Mouse (Mus musculus) lung, embryonic 16.5 days (tissue): ENCODE measurements around the gene Insl6. TPM values are rescaled to one million over a fixed set of nuclear protein-coding genes. Genes with fewer than 3 reads are reported as not detected.
A peak's percentile ranks its signal among the peaks of the same experiment; 100 is the strongest.

ENCODE experiments used
- ATAC-seq: fragments of 200-750 bp; cut with Nextera tagmentation; 2 replicates; pipeline ENCODE4 v1.8.0; 2017; ENCODE audit warnings: low read depth, mild to moderate bottlenecking, moderate library complexity
- H3K27ac ChIP-seq: fragments of 300-500 bp; sonication (generic); 2 replicates; pipeline ENCODE4 v1.5.1; 2014; ENCODE audit warnings: mild to moderate bottlenecking, control low read depth, low read length
- H3K27me3 ChIP-seq: fragments of 300-500 bp; sonication (generic); 2 replicates; pipeline ENCODE4 v1.6.1; 2014; ENCODE audit warnings: low read depth, low read length, mixed read lengths; ENCODE audit not compliant: control insufficient read depth, insufficient read depth
- H3K36me3 ChIP-seq: fragments of 300-500 bp; sonication (generic); 2 replicates; pipeline ENCODE4 v1.6.1; 2014; ENCODE audit warnings: low read length; ENCODE audit not compliant: control insufficient read depth, insufficient read depth
- H3K4me1 ChIP-seq: fragments of 300-500 bp; sonication (generic); replicated peaks from 2 replicates; pipeline ENCODE4 v1.6.1; 2014; ENCODE audit warnings: low read length, mixed read lengths; ENCODE audit not compliant: control insufficient read depth, insufficient read depth
- H3K4me2 ChIP-seq: fragments of 300-500 bp; sonication (generic); 2 replicates; pipeline ENCODE4 v1.6.1; 2014; ENCODE audit warnings: low read depth, low read length, control low read depth
- H3K4me3 ChIP-seq: fragments of 300-500 bp; sonication (generic); 2 replicates; pipeline ENCODE4 v1.5.1; 2014; ENCODE audit warnings: mild to moderate bottlenecking, low read length, control low read depth
- H3K9ac ChIP-seq: fragments of 300-500 bp; sonication (generic); 2 replicates; pipeline ENCODE4 v1.6.1; 2014; ENCODE audit warnings: low read length, control low read depth
- H3K9me3 ChIP-seq: fragments of 300-500 bp; sonication (generic); 2 replicates; pipeline ENCODE4 v1.6.1; 2016; ENCODE audit warnings: low read length; ENCODE audit not compliant: control insufficient read depth
- WGBS: fragments of 180-500 bp; shearing (Covaris S2); extraction: QIAGEN DNeasy Blood & Tissue Kit; methylation state at CpG from one replicate; pipeline ENCODE4 v1.1.7; 2014; 5-methylcytosine and 5-hydroxymethylcytosine counted together
- polyA plus RNA-seq: library from polyadenylated mRNA; unstranded; fragments of >200 nt; fragmentation: Nextera tagmentation; extraction: Ambion mirVana; gene quantifications from 2 replicates; pipeline ENCODE4 v1.2.1, GENCODE M21; 2015

Insl6 gene
- polyA plus RNA-seq, 1 experiment from 2014 or later, result 1.0 TPM

DNA sequence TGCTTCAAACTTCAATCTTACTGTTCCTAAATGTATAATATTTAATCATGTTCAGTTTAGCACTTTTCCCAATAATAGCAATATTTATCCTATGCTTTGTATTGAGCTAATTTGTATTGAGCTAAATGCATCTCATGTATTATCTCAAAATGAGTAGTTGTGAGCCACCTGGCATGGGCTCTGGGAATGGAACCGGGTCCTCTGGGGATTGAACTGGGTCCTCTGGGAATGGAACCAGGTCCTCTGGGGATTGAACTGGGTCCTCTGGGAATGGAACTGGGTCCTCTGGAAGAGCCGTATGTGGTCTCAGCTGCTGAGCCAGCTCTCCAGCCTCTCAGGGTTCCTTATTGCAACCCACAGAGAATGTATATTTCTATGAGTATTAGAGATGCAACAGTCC, 23.0 kb downstream of the Insl6 start:
- ATAC-seq, result no peak
- H3K27ac ChIP-seq, result no peak overlapping the region
- WGBS, result 90% methylated on average over 2 of the region's 2 CpGs
- no peaks in the 10 kb centered on the region for H3K4me1 ChIP-seq
- H3K36me3 ChIP-seq, result peaks cover 14% of the 10 kb centered on the region
- no peak overlapping the region for H3K4me2 ChIP-seq
- H3K27me3 ChIP-seq, result no peaks in the 10 kb centered on the region
- no peak overlapping the region for H3K4me3 ChIP-seq
- no peak overlapping the region for H3K9ac ChIP-seq
- no peaks in the 10 kb centered on the region for H3K9me3 ChIP-seq

DNA sequence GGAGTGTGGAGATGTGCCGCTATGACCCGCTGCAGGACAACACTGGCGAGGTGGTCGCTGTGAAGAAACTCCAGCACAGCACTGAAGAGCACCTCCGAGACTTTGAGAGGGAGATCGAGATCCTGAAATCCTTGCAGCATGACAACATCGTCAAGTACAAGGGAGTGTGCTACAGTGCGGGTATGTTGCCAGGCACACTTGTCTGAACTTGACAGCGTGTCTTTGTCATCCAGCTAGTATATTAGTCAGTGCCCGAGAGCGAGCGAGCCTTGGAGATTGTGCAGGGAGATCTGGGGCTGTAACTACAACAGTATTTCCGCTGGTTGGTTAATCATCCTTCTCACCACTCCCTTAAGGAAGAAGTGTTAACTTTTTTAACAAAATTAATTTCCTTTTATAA, 24.2 kb downstream of the Insl6 start:
- Histone ChIP-seq H3K27ac (no peak overlapping the region), H3K9me3 (no peaks in the 10 kb centered on the region), H3K9ac (no peak overlapping the region), H3K27me3 (no peaks in the 10 kb centered on the region), H3K4me2 (no peak overlapping the region), H3K4me3 (no peak overlapping the region), H3K36me3 (peaks cover 13% of the 10 kb centered on the region), H3K4me1 (no peaks in the 10 kb centered on the region)
- 90% methylated on average over 13 of the region's 13 CpGs for WGBS
- no peak for ATAC-seq

DNA sequence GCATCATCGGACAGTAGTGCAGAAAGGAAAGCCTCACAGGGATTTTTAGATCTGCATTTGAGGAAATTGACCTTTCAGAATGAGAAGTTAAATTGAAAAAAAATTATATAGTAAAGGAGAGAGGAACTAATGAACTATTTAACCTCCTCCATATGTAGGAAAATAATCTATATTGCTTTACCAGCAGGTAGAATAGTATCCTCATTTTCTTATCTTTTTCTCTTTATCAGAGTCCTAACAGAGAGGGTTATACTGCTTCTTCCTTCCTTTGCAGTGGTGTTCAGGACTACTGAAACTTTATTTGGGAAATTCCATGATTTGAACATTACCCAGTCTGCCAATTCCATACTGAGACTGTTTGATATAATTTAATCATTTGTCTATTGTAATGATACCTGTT, 27.8 kb downstream of the Insl6 start:
- Histone ChIP-seq H3K4me2 (no peak overlapping the region), H3K9me3 (no peaks in the 10 kb centered on the region), H3K36me3 (peaks cover 10% of the 10 kb centered on the region), H3K27me3 (no peaks in the 10 kb centered on the region), H3K4me3 (no peak overlapping the region), H3K27ac (no peak overlapping the region), H3K4me1 (no peaks in the 10 kb centered on the region), H3K9ac (no peak overlapping the region)
- WGBS, result 95% methylated on average over 1 of the region's 1 CpGs
- no peak for ATAC-seq

DNA sequence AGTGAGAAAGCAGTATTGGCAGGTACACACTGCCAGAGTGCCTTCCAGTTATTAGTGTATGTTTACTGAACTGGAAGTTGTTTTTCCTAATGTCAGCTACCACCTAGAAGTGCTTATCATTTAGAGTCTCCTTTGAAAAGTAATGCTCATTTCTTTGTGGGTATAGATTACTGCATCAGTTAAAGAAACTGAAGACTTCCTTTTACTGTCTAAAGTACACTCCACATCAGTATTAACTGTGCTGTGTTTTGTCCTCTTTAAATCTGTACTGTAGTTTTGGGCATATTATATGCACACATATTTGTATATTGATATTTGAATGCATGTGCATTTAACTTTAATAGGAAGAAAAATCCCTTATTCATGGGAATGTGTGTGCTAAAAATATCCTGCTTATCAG, 29.0 kb downstream of the Insl6 start:
- Histone ChIP-seq H3K4me1 (no peaks in the 10 kb centered on the region), H3K27me3 (no peaks in the 10 kb centered on the region), H3K9me3 (no peaks in the 10 kb centered on the region), H3K4me2 (no peak overlapping the region), H3K9ac (no peak overlapping the region), H3K36me3 (peaks cover 12% of the 10 kb centered on the region), H3K4me3 (no peak overlapping the region), H3K27ac (no peak overlapping the region)
- ATAC-seq, result no peak

DNA sequence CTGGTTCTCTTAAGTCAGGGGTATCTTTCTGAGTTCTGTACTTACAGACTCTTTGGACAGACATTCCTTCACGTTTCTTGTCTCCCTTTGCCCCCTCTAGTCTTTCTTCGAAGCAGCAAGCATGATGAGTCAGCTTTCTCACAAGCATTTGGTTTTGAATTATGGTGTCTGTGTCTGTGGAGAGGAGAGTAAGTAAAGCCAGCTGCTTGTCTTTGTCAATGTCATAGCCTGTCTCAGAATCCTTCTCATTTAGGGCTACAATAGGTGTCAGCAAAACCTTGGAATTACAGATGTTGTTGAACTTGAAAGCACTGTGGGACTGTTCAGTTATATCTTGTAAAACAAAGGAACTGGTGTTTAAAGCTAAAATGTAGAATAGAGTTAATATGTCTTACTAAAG, 30.4 kb downstream of the Insl6 start:
- H3K27ac ChIP-seq, result no peak overlapping the region
- no peak overlapping the region for H3K9ac ChIP-seq
- H3K4me1 ChIP-seq, result no peaks in the 10 kb centered on the region
- H3K36me3 ChIP-seq, result peaks cover 9% of the 10 kb centered on the region
- no peaks in the 10 kb centered on the region for H3K9me3 ChIP-seq
- no peak for ATAC-seq
- no peaks in the 10 kb centered on the region for H3K27me3 ChIP-seq
- H3K4me2 ChIP-seq, result no peak overlapping the region
- WGBS, result 51% methylated on average over 2 of the region's 2 CpGs
- H3K4me3 ChIP-seq, result no peak overlapping the region

DNA sequence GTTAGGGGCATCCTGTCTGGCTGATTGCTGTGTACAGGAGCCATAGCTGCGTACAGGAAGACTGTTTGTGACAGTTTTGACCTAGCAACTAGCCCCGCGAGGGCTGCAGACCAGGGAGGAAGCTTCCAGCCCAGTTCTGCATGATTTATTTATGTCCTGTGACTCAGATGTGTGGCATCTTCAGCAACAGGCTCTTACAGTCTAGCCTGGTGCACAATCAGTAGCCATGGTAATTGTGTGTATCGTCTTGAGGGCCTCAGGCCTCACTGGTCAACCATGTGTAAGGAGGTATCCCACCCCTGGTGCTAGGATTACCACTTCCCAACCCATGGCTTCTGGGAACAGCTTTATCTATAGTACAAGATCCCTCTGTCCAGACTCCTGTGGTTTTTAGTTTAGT, 32.6 kb downstream of the Insl6 start:
- WGBS, result 63% methylated on average over 4 of the region's 4 CpGs
- H3K27ac ChIP-seq, result no peak overlapping the region
- ATAC-seq, result no peak
- no peaks in the 10 kb centered on the region for H3K9me3 ChIP-seq
- no peaks in the 10 kb centered on the region for H3K27me3 ChIP-seq
- peaks cover 4% of the 10 kb centered on the region; the same call in 1 of the 2 replicates for H3K36me3 ChIP-seq
- H3K9ac ChIP-seq, result no peak overlapping the region
- no peaks in the 10 kb centered on the region for H3K4me1 ChIP-seq
- no peak overlapping the region for H3K4me2 ChIP-seq
- H3K4me3 ChIP-seq, result no peak overlapping the region

DNA sequence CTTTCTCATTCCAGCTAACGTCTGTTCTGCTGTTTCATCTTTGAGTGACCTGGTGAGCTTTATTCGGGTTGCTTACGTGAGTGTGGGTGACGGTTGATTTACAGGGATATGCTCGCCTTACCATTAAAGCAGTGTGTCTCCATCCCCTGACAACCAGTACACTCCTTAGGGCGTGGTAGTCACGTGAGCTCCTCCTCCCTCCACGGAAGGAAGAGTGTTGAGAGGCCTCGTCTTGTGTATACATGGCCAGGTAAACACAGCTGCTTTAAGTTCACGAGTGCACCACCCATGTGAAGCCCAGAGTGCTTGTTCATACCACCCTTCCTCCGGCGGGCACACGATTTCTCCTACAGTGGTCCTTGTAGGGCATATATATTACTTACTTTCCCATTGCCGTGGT, 33.6 kb downstream of the Insl6 start:
- Histone ChIP-seq H3K4me1 (no peaks in the 10 kb centered on the region), H3K27ac (no peak overlapping the region), H3K9ac (no peak overlapping the region), H3K36me3 (peaks cover 4% of the 10 kb centered on the region; the same call in 1 of the 2 replicates), H3K9me3 (no peaks in the 10 kb centered on the region), H3K27me3 (no peaks in the 10 kb centered on the region), H3K4me3 (no peak overlapping the region), H3K4me2 (no peak overlapping the region)
- 51% methylated on average over 14 of the region's 14 CpGs for WGBS
- peak; percentile 31; the same call in 1 of the 2 replicates for ATAC-seq

DNA sequence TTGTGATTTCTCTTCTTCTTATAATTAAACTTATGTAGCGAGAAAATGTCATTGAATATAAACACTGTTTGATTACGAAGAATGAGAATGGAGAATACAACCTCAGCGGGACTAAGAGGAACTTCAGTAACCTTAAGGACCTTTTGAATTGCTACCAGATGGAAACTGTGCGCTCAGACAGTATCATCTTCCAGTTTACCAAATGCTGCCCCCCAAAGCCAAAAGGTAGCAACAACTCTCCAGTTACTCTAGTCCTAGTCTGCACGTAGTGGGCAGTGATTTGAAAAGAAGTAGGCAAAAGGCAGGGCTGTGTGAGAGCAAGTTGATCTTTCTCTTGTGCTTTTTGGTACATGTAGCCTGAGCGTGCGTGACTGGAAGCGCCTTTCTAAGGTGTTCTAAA, 37.3 kb downstream of the Insl6 start:
- H3K4me3 ChIP-seq, result no peak overlapping the region
- H3K9ac ChIP-seq, result no peak overlapping the region
- H3K4me1 ChIP-seq, result no peaks in the 10 kb centered on the region
- H3K9me3 ChIP-seq, result no peaks in the 10 kb centered on the region
- no peak for ATAC-seq
- H3K27me3 ChIP-seq, result no peaks in the 10 kb centered on the region
- 78% methylated on average over 8 of the region's 8 CpGs for WGBS
- no peak overlapping the region for H3K27ac ChIP-seq
- peaks cover 8% of the 10 kb centered on the region; the same call in 1 of the 2 replicates for H3K36me3 ChIP-seq
- no peak overlapping the region for H3K4me2 ChIP-seq

DNA sequence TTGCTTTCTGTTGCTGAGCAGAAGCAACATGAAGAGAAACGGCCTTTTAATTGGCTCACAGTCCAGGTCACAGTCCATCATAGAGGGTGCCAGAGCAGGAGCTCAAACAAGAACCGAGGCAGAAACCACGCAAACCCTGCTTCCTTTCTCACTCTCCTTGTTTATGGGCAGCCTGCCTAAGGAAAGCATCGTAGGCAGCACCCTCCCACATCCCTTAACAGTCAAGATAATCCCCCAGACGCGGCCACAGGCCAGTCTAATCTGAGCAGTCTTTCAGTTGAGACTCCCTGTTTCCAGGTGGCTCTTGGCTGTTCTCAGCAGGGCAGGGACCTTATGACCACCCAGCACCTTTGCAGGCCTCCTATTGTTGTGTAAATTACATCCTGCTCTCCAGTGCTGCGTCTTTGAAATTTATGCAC, 39.7 kb downstream of the Insl6 start:
- WGBS, result 49% methylated on average over 7 of the region's 7 CpGs

DNA sequence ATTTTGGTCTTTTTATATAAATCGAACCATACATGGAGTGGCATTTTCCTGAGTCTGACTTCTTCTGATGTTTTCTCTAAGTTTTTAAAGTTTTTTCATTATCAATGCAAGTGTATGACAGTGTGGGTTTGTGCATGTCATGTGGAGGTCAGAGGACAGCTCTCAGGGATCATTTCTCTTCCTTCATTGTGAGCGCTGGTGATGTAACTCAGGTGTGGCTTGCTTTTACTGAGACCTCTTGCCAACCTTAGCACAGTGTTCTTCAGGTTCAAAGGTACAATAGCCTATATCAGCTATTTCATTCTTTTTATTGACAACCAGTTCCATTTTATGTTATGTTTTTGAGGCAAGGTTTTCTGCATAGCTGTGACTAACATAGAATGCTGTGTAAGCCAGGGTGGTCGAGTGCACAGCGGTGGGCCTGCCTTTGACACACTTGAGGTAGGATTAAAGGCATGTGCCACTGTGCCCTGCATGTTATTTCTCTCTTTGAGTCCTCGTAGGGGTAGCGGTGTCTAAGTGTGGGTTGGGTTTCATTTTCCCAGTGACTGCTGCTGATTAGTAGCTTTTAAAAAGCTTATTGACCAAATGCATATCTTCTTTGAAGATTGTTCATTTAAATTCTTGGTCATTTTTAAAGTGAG, 46.1 kb downstream of the Insl6 start:
- WGBS, result 75% methylated on average over 6 of the region's 6 CpGs

More for the DNA sequence above, 39.7 kb downstream of the Insl6 start:
- Histone ChIP-seq H3K4me1 (no peaks in the 10 kb centered on the region), H3K4me2 (no peak overlapping the region), H3K36me3 (peaks cover 10% of the 10 kb centered on the region; the same call in 1 of the 2 replicates), H3K27me3 (no peaks in the 10 kb centered on the region), H3K4me3 (no peak overlapping the region), H3K9ac (no peak overlapping the region), H3K27ac (no peak overlapping the region), H3K9me3 (no peaks in the 10 kb centered on the region)
- ATAC-seq, result no peak

More for the DNA sequence above, 46.1 kb downstream of the Insl6 start:
- H3K9ac ChIP-seq, result no peak overlapping the region
- no peaks in the 10 kb centered on the region for H3K27me3 ChIP-seq
- no peak overlapping the region for H3K27ac ChIP-seq
- ATAC-seq, result no peak
- H3K4me3 ChIP-seq, result no peak overlapping the region
- peaks cover 18% of the 10 kb centered on the region for H3K36me3 ChIP-seq
- H3K4me1 ChIP-seq, result no peaks in the 10 kb centered on the region
- no peak overlapping the region for H3K4me2 ChIP-seq
- no peaks in the 10 kb centered on the region for H3K9me3 ChIP-seq
